Mouse (Mus musculus): ENCODE data around the gene Ankrd17. TPM values are rescaled to one million over a fixed set of nuclear protein-coding genes. Genes with fewer than 3 reads are reported as not detected.
"Not testable (repeated sequence)": the region's sequence is repeated elsewhere in the genome, so short reads cannot be mapped to it uniquely, and the experiment has no call there.

The Ankrd17 gene
- polyA plus RNA-seq, 1 experiment = 31.0 TPM

- H3K4me1 ChIP-seq (ENCODE audit: control insufficient read depth, insufficient read depth, low read length) = no peaks in the 10 kb centered on the region
- TF ChIP-seq CTCF (IDR thresholded peaks at IDR 0.05; ENCODE audit: control insufficient read depth, insufficient read depth, low read length) (no peak), POLR2A (IDR thresholded peaks at IDR 0.05; ENCODE audit: borderline replicate concordance, control insufficient read depth, low read depth, low read length) (no peak)
- H3K4me3 ChIP-seq (replicated peaks; ENCODE audit: control insufficient read depth, low read depth, low read length) = no peak overlapping the region
- H3K27ac ChIP-seq (ENCODE audit: control insufficient read depth, insufficient read depth, low read depth, low read length, poor library complexity) = no peak overlapping the region
Measured at GRCm38 (mm10) chr5:90289887-90290286, 76.5 kb downstream of the Ankrd17 start.

GRCm38 (mm10) chr5:90286559-90286958 is 79.8 kb downstream of the Ankrd17 start:
- TF ChIP-seq CTCF (IDR thresholded peaks at IDR 0.05; ENCODE audit: control insufficient read depth, insufficient read depth, low read length) = peak; percentile 50; the same call in 1 of the 2 replicates
- TF ChIP-seq POLR2A (IDR thresholded peaks at IDR 0.05; ENCODE audit: borderline replicate concordance, control insufficient read depth, low read depth, low read length) = no peak
- WGBS = 61% methylated on average over 2 of the region's 2 CpGs

GRCm38 (mm10) chr5:90280061-90280460 is 86.3 kb downstream of the Ankrd17 start:
- 69% methylated on average over 1 of the region's 1 CpGs for WGBS
- Histone ChIP-seq H3K27ac (ENCODE audit: control insufficient read depth, insufficient read depth, low read depth, low read length, poor library complexity) (no peak overlapping the region), H3K4me3 (replicated peaks; ENCODE audit: control insufficient read depth, low read depth, low read length) (no peak overlapping the region), H3K4me1 (ENCODE audit: control insufficient read depth, insufficient read depth, low read length) (no peaks in the 10 kb centered on the region)
- no peak for TF ChIP-seq CTCF (IDR thresholded peaks at IDR 0.05; ENCODE audit: control insufficient read depth, insufficient read depth, low read length)
- no peak for TF ChIP-seq POLR2A (IDR thresholded peaks at IDR 0.05; ENCODE audit: borderline replicate concordance, control insufficient read depth, low read depth, low read length)

More at GRCm38 (mm10) chr5:90286559-90286958, 79.8 kb downstream of the Ankrd17 start:
- Histone ChIP-seq H3K27ac (ENCODE audit: control insufficient read depth, insufficient read depth, low read depth, low read length, poor library complexity) (no peak overlapping the region), H3K4me3 (replicated peaks; ENCODE audit: control insufficient read depth, low read depth, low read length) (no peak overlapping the region), H3K4me1 (ENCODE audit: control insufficient read depth, insufficient read depth, low read length) (no peaks in the 10 kb centered on the region)

- no peak overlapping the region for H3K4me3 ChIP-seq (replicated peaks; ENCODE audit: control insufficient read depth, low read depth, low read length)
- TF ChIP-seq CTCF (IDR thresholded peaks at IDR 0.05; ENCODE audit: control insufficient read depth, insufficient read depth, low read length) = no peak
- TF ChIP-seq POLR2A (IDR thresholded peaks at IDR 0.05; ENCODE audit: borderline replicate concordance, control insufficient read depth, low read depth, low read length) = no peak
- H3K27ac ChIP-seq (ENCODE audit: control insufficient read depth, insufficient read depth, low read depth, low read length, poor library complexity) = no peak overlapping the region
- no peaks in the 10 kb centered on the region for H3K4me1 ChIP-seq (ENCODE audit: control insufficient read depth, insufficient read depth, low read length)
- 53% methylated on average over 3 of the region's 3 CpGs for WGBS
Measured at GRCm38 (mm10) chr5:90279418-90279817, 87.0 kb downstream of the Ankrd17 start.

- TF ChIP-seq CTCF (IDR thresholded peaks at IDR 0.05; ENCODE audit: control insufficient read depth, insufficient read depth, low read length) = no peak
- no peak for TF ChIP-seq POLR2A (IDR thresholded peaks at IDR 0.05; ENCODE audit: borderline replicate concordance, control insufficient read depth, low read depth, low read length)
- 96% methylated on average over 1 of the region's 1 CpGs for WGBS
- Histone ChIP-seq H3K4me1 (ENCODE audit: control insufficient read depth, insufficient read depth, low read length) (no peaks in the 10 kb centered on the region), H3K4me3 (replicated peaks; ENCODE audit: control insufficient read depth, low read depth, low read length) (no peak overlapping the region), H3K27ac (ENCODE audit: control insufficient read depth, insufficient read depth, low read depth, low read length, poor library complexity) (no peak overlapping the region)
Measured at GRCm38 (mm10) chr5:90277443-90277842, 88.9 kb downstream of the Ankrd17 start.

GRCm38 (mm10) chr5:90274806-90275205 is 91.6 kb downstream of the Ankrd17 start:
- no peak overlapping the region for H3K27ac ChIP-seq (ENCODE audit: control insufficient read depth, insufficient read depth, low read depth, low read length, poor library complexity)
- no peak overlapping the region for H3K4me3 ChIP-seq (replicated peaks; ENCODE audit: control insufficient read depth, low read depth, low read length)
- TF ChIP-seq CTCF (IDR thresholded peaks at IDR 0.05; ENCODE audit: control insufficient read depth, insufficient read depth, low read length) (no peak), POLR2A (IDR thresholded peaks at IDR 0.05; ENCODE audit: borderline replicate concordance, control insufficient read depth, low read depth, low read length) (no peak)
- H3K4me1 ChIP-seq (ENCODE audit: control insufficient read depth, insufficient read depth, low read length) = no peaks in the 10 kb centered on the region
- 79% methylated on average over 1 of the region's 1 CpGs for WGBS

- not testable (repeated sequence) for H3K27ac ChIP-seq (ENCODE audit: control insufficient read depth, insufficient read depth, low read depth, low read length, poor library complexity); H3K4me3 ChIP-seq (replicated peaks; ENCODE audit: control insufficient read depth, low read depth, low read length); H3K4me1 ChIP-seq (ENCODE audit: control insufficient read depth, insufficient read depth, low read length)
- WGBS = 81% methylated on average over 2 of the region's 2 CpGs
Measured at GRCm38 (mm10) chr5:90262230-90262629, 104.1 kb downstream of the Ankrd17 start.

- WGBS = 88% methylated on average over 3 of the region's 3 CpGs
- Histone ChIP-seq H3K4me3 (replicated peaks; ENCODE audit: control insufficient read depth, low read depth, low read length) (no peak overlapping the region), H3K4me1 (ENCODE audit: control insufficient read depth, insufficient read depth, low read length) (no peaks in the 10 kb centered on the region), H3K27ac (ENCODE audit: control insufficient read depth, insufficient read depth, low read depth, low read length, poor library complexity) (no peak overlapping the region)
- TF ChIP-seq POLR2A (IDR thresholded peaks at IDR 0.05; ENCODE audit: borderline replicate concordance, control insufficient read depth, low read depth, low read length) (no peak), CTCF (IDR thresholded peaks at IDR 0.05; ENCODE audit: control insufficient read depth, insufficient read depth, low read length) (no peak)
Measured at GRCm38 (mm10) chr5:90257023-90257422, 109.4 kb downstream of the Ankrd17 start.

GRCm38 (mm10) chr5:90247503-90247902 is 118.9 kb downstream of the Ankrd17 start:
- Histone ChIP-seq H3K4me3 (replicated peaks; ENCODE audit: control insufficient read depth, low read depth, low read length) (no peak overlapping the region), H3K27ac (ENCODE audit: control insufficient read depth, insufficient read depth, low read depth, low read length, poor library complexity) (no peak overlapping the region), H3K4me1 (ENCODE audit: control insufficient read depth, insufficient read depth, low read length) (no peaks in the 10 kb centered on the region)
- TF ChIP-seq POLR2A (IDR thresholded peaks at IDR 0.05; ENCODE audit: borderline replicate concordance, control insufficient read depth, low read depth, low read length) (no peak), CTCF (IDR thresholded peaks at IDR 0.05; ENCODE audit: control insufficient read depth, insufficient read depth, low read length) (no peak)

Data from bone marrow, adult 2 months (tissue).